Mouse (Mus musculus) stomach, postnatal 0 days (tissue): ENCODE measurements around the gene Stfa1. TPM values are rescaled to one million over a fixed set of nuclear protein-coding genes. Genes with fewer than 3 reads are reported as not detected.
"Not testable (repeated sequence)": the region's sequence is repeated elsewhere in the genome, so short reads cannot be mapped to it uniquely, and the experiment has no call there.

Experiments
- ATAC-seq: fragments of 200-750 bp; cut with Nextera tagmentation; 2 replicates; pipeline ENCODE4 v1.8.0; 2017; ENCODE audit not compliant: low FRiP score, low TSS enrichment
- DNase-seq: peaks from one replicate; pipeline ENCODE4 v3.0.0-alpha.2; 2016; ENCODE audit warnings: low spot score
- H3K27ac ChIP-seq: fragments of 300-500 bp; sonication (generic); replicated peaks from 2 replicates; pipeline ENCODE4 v1.5.1; 2014; ENCODE audit warnings: mild to moderate bottlenecking, control low read depth
- H3K27me3 ChIP-seq: fragments of 300-500 bp; sonication (generic); 2 replicates; pipeline ENCODE4 v1.6.1; 2014; ENCODE audit warnings: low read length; ENCODE audit not compliant: control insufficient read depth, insufficient read depth
- H3K36me3 ChIP-seq: fragments of 300-500 bp; sonication (generic); 2 replicates; pipeline ENCODE4 v1.6.1; 2014; ENCODE audit warnings: low read length, mixed read lengths; ENCODE audit not compliant: control insufficient read depth, insufficient read depth
- H3K4me1 ChIP-seq: fragments of 300-500 bp; sonication (generic); replicated peaks from 2 replicates; pipeline ENCODE4 v1.6.1; 2014; ENCODE audit warnings: antibody characterized with exemption; ENCODE audit not compliant: control insufficient read depth, insufficient read depth
- H3K4me2 ChIP-seq: fragments of 300-500 bp; sonication (generic); replicated peaks from 2 replicates; pipeline ENCODE4 v1.6.1; 2014; ENCODE audit warnings: low read depth, mild to moderate bottlenecking, control low read depth, moderate library complexity
- H3K4me3 ChIP-seq: fragments of 300-500 bp; sonication (generic); 2 replicates; pipeline ENCODE4 v1.5.1; 2014; ENCODE audit warnings: low read depth, low read length, control low read depth
- H3K9ac ChIP-seq: fragments of 300-500 bp; sonication (generic); 2 replicates; pipeline ENCODE4 v1.6.1; 2014; ENCODE audit warnings: mild to moderate bottlenecking, low read length, control low read depth, mixed read lengths
- H3K9me3 ChIP-seq: fragments of 300-500 bp; sonication (generic); 2 replicates; pipeline ENCODE4 v1.6.1; 2016; ENCODE audit warnings: low read length; ENCODE audit not compliant: control insufficient read depth
- CTCF ChIP-seq: IDR thresholded peaks from 2 replicates; pipeline ENCODE4 v1.5.1; 2016; ENCODE audit warnings: antibody characterized with exemption, low read depth, mild to moderate bottlenecking, moderate library complexity
- EP300 ChIP-seq: optimal IDR thresholded peaks from 2 replicates; pipeline ENCODE3; 2016; ENCODE audit warnings: antibody characterized with exemption
- WGBS: fragments of 180-500 bp; shearing (Covaris S2); extraction: QIAGEN DNeasy Blood & Tissue Kit; methylation state at CpG from one replicate; pipeline ENCODE4 v1.1.7; 2014; 5-methylcytosine and 5-hydroxymethylcytosine counted together
- polyA plus RNA-seq: library from polyadenylated mRNA; unstranded; fragments of >200 nt; fragmentation: Nextera tagmentation; extraction: Ambion mirVana; gene quantifications from 2 replicates; pipeline ENCODE4 v1.2.1, GENCODE M21; 2015

Stfa1 gene
- polyA plus RNA-seq, result 37.1 and 38.6 TPM in 2 replicates

DNA sequence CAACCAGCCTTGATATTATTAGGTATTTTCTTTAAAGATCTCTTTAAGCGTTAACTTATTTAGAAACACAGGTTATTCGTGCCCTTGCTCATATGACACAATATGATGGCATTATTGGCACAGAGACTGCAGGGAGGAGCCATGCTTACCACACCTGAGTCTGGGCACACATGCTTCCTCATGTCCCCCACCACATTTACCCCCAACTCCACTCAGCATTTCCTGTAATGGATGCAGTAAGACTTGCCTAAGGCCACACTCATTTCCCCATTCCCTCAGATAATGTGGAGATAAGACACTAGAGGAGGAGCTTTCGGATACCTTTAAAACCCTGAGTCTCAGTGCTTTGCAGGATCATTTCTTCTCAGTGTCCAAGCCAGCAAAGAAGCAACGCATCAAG, at the start of gene Stfa1:
Stfa1 (plus strand) TSS at position 156 of the 400 bp plus-strand sequence.
- H3K4me2 ChIP-seq, H3K4me1 ChIP-seq, H3K27ac ChIP-seq, H3K9me3 ChIP-seq, DNase-seq, H3K27me3 ChIP-seq, H3K4me3 ChIP-seq, ATAC-seq, H3K9ac ChIP-seq, H3K36me3 ChIP-seq: not testable (repeated sequence)
- 84% methylated on average over 4 of the region's 4 CpGs for WGBS

DNA sequence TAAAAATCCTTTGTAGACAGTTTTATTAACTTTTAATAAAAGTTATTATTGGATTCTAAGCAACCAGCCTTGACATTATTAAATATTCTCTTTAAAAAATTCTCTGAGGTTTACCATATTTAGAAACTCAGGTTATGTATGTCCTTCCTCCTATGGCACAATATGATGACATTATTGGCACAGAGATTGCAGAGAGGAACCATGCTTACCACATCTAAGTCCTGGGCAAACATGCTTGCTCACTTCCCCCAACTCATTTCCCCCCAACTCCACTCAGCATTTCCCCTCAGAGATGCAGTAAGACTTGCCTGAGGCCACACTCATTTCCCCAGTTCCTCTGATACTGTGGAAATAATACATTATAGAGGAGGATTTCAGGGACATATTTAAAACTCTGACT, 16.2 kb upstream of the Stfa1 start:
- not testable (repeated sequence) for H3K4me1 ChIP-seq, H3K4me3 ChIP-seq, DNase-seq, H3K27me3 ChIP-seq, H3K36me3 ChIP-seq, H3K9me3 ChIP-seq, H3K4me2 ChIP-seq, ATAC-seq, H3K9ac ChIP-seq, H3K27ac ChIP-seq

DNA sequence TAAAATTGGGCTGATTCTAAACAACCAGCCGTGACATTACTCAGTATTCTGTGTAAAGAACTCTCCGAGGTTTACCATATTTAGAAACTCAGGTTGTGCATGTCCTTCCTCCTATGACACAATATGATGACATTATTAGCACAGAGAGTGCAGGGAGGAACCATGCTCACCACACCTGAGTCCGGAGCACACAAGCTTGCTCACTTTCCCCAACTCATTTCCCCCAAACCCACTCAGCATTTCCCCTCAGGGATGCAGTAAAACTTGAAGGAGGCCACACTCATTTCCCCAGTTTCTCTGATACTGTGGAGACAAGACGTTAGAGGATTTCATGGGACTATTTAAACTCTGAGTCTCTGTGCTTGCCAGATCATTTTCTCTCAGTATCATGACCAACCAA, 12.4 kb downstream of the Stfa1 start:
- H3K9ac ChIP-seq, result no peak overlapping the region
- no peak overlapping the region for H3K4me2 ChIP-seq
- H3K9me3 ChIP-seq, result no peaks in the 10 kb centered on the region
- H3K4me1 ChIP-seq, result no peaks in the 10 kb centered on the region
- H3K4me3 ChIP-seq, result no peak overlapping the region
- no peaks in the 10 kb centered on the region for H3K36me3 ChIP-seq
- H3K27me3 ChIP-seq, result no peaks in the 10 kb centered on the region
- DNase-seq (no peak), ATAC-seq (no peak)
- TF ChIP-seq CTCF, result no peak
- TF ChIP-seq EP300, result no peak
- WGBS, result 68% methylated on average over 4 of the region's 4 CpGs
- H3K27ac ChIP-seq, result no peak overlapping the region

DNA sequence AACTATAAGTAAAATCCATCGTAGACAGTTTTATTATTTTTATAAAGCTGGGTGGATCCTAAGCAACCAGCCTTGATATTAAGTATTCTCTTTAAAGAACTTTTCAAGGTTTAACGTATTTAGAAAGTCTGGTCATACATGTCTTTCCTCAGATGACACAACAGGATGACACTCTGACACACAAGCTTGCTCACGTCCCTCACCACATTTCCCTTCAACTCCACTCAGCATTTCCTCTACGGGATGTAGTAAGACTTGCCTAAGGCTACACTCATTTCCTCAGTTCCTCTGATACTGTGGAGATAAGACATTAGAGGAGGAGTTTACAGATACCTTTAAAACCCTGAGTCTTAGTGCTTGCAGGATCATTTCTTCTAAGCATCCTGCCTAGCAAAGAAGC, 30.9 kb downstream of the Stfa1 start:
- no peak overlapping the region for H3K4me2 ChIP-seq
- DNase-seq, result no peak
- H3K9ac ChIP-seq, result no peak overlapping the region
- 75% methylated on average over 4 of the region's 4 CpGs for WGBS
- no peak overlapping the region for H3K4me3 ChIP-seq
- no peak overlapping the region for H3K27ac ChIP-seq
- no peak for TF ChIP-seq CTCF
- no peak for TF ChIP-seq EP300
- ATAC-seq, result no peak
- H3K4me1 ChIP-seq, result no peaks in the 10 kb centered on the region
- H3K9me3 ChIP-seq, result no peaks in the 10 kb centered on the region
- H3K36me3 ChIP-seq, result no peaks in the 10 kb centered on the region
- H3K27me3 ChIP-seq, result no peaks in the 10 kb centered on the region

DNA sequence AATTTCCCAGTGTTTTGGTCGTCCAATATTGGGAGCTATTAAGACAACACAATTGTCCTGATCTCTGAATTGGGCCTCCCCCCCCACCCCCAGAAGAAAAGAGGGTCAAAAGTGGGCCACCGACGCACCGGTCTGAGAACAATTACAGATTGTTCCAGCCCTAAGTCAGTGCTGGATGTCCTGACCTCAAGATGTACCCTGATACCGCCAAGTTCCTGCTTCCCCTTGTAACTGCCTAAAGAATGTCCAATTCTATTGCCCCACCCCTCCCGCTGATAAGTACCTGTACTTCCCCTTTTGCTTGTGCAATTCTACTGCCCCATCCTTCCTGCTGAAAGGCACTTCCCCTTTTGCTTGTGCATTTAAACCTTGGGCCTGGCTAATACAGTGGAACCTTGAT, 39.4 kb downstream of the Stfa1 start:
- not testable (repeated sequence) for H3K27ac ChIP-seq, H3K36me3 ChIP-seq, H3K27me3 ChIP-seq, H3K9ac ChIP-seq, ATAC-seq, H3K4me1 ChIP-seq, H3K9me3 ChIP-seq, DNase-seq, H3K4me3 ChIP-seq, H3K4me2 ChIP-seq
- 83% methylated on average over 6 of the region's 6 CpGs for WGBS

DNA sequence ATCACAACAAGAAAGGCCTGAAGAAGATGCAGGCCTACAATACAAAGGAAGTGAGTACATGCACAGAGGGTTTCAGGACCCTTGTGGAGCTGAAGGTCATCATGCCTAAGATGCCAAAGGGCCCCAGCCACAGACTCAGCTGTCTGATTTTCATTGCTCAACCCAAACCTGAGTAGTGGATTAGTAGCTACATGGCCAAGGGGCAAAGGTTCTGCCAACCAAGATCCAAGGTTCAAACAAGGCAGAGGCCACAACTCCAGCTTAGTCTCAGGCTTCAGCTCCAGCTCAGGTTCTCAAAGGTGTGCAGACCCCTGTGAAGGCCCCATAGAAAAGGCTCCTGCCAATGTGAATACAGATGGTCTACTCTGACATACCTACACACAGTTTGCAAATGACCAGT, 42.5 kb downstream of the Stfa1 start:
- DNase-seq, result no peak
- Histone ChIP-seq H3K4me2 (no peak overlapping the region), H3K27ac (no peak overlapping the region), H3K4me3 (no peak overlapping the region), H3K27me3 (no peaks in the 10 kb centered on the region), H3K9ac (no peak overlapping the region), H3K36me3 (no peaks in the 10 kb centered on the region), H3K9me3 (no peaks in the 10 kb centered on the region), H3K4me1 (no peaks in the 10 kb centered on the region)
- TF ChIP-seq CTCF (no peak), EP300 (no peak)
- ATAC-seq, result no peak

DNA sequence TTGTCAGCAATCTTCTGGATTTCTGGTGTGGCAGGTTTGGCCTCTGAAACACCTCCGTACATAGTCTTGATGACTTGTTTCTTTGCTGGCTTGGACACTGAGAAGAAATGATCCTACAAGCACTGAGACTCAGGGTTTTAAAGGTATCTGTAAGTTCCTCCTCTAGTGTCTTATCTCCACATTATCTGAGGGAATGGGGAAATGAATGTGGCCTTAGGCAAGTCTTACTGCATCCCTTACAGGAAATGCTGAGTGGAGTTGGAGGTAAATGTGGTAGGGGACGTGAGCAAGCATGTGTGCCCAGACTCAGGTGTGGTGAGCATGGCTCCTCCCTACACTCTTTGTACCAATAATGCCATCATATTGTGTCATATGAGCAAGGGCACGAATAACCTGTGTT, 57.5 kb downstream of the Stfa1 start, which contains the start of gene BC117090:
BC117090 (minus strand) TSS at position 101 of the 400 bp plus-strand sequence.
- H3K27me3 ChIP-seq, result no peaks in the 10 kb centered on the region
- ATAC-seq, result no peak
- H3K4me2 ChIP-seq, result no peak within 1 kb of the TSS
- no peak within 1 kb of the TSS for H3K9ac ChIP-seq
- no peaks in the 10 kb centered on the region for H3K9me3 ChIP-seq
- TF ChIP-seq CTCF (no peak), EP300 (no peak)
- no peaks in the 10 kb centered on the region for H3K4me1 ChIP-seq
- no peaks in the 10 kb centered on the region for H3K36me3 ChIP-seq
- H3K4me3 ChIP-seq, result no peak within 1 kb of the TSS
- WGBS, result 66% methylated on average over 3 of the region's 3 CpGs
- no peak within 1 kb of the TSS for H3K27ac ChIP-seq
- no peak for DNase-seq

Other genes starting within 250 kb of the Stfa1 start
- 5.1 TPM in 2 replicates for gene Wdr5b, start 235.8 kb upstream of the Stfa1 start, polyA plus RNA-seq
- 416 and 424 TPM in 2 replicates for gene Fam162a, start 205.4 kb upstream of the Stfa1 start, polyA plus RNA-seq
- 49.8 and 52.1 TPM in 2 replicates for gene Ccdc58, start 205.3 kb upstream of the Stfa1 start, polyA plus RNA-seq
- gene Csta1, start 145.7 kb upstream of the Stfa1 start, polyA plus RNA-seq, result 107 and 119 TPM in 2 replicates
- 0.82 and 1.8 TPM in 2 replicates for gene Stfa2l1, start 120.1 kb upstream of the Stfa1 start, polyA plus RNA-seq
- gene Gm5483, start 92.7 kb upstream of the Stfa1 start, polyA plus RNA-seq, result 2.7 and 3.8 TPM in 2 replicates
- gene Gm5416, start 66.5 kb upstream of the Stfa1 start, polyA plus RNA-seq, result 0.44 TPM in 1 of 2 replicates, not detected in the other
- 1.5 and 1.7 TPM in 2 replicates for gene 2010005H15Rik, start 55.5 kb upstream of the Stfa1 start, polyA plus RNA-seq
- 3.8 and 4.6 TPM in 2 replicates for gene BC117090, start 57.4 kb downstream of the Stfa1 start, polyA plus RNA-seq
- gene BC100530, start 90.8 kb downstream of the Stfa1 start, polyA plus RNA-seq, result 275 and 321 TPM in 2 replicates
- 7.4 and 8.1 TPM in 2 replicates for gene Stfa2, start 131.5 kb downstream of the Stfa1 start, polyA plus RNA-seq
- gene Stfa3, start 178.4 kb downstream of the Stfa1 start, polyA plus RNA-seq, result 22.8 and 24.8 TPM in 2 replicates